Mouse (Mus musculus): ENCODE measurements around the gene Pnmt. TPM values are rescaled to one million over a fixed set of nuclear protein-coding genes. Genes with fewer than 3 reads are reported as not detected.

Pnmt gene
- polyA plus RNA-seq, 1 experiment = 1.3 TPM

DNA sequence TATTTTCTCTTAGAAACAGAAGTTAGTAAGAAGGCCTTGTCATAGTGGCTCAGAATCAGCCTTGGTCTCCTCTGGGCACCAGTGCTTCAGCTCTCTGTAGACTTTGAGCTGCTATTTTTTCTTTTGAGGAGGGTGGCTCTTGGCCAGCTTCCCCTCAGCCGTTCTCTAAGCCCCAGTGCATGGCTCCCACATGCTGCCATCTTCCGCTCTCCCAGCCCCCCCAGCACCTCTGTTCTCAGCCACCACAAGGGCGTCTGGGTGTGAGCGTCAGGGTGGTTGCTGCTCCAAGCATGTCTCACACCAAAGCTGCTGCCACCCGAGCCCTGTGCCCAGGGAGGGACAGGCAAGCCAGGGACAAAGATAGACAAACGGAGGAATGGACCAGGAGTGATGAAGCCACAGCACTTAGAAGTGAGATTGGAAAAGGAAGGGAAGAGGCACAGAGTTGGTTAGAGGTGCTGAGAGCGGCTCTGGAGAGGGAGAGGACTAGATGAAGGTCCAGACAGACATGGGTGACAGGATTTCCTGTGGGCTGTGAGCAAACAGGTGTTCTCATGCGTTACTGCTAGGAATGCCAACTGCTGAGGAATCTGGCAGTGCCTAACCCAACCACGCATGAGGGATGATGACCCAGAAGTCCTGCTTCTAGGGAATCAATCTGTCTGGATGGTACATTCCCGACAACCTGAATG is 18.9 kb upstream of the Pnmt start:
- DNase-seq = peak; percentile 63
- 12% methylated on average over 10 of the region's 10 CpGs for WGBS
- TF ChIP-seq POLR2A (IDR thresholded peaks at IDR 0.05; ENCODE audit: control insufficient read depth, extremely low read depth, insufficient read depth, low read length, poor library complexity) (no peak), CTCF (IDR thresholded peaks at IDR 0.05; ENCODE audit: borderline replicate concordance, control insufficient read depth, extremely low read depth, insufficient read depth, low read length, poor library complexity) (0 out of 2 replicates have a peak, but pooled peaks have one; percentile 16)

DNA sequence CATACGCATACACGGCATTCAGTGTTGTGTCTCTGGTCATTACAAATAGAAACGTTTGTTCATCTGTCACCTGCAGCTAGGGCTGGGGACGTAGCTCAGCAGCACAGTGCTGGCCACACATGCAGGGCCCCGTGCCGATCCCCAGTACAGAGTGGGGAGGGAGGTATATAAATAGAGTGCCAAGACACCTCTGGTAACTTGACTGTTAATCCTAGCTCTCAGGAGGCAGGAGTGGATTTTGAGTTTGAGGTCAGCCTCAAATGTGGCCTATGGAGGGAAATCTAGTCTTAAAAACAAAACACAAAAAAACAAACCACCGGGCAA is 18.4 kb upstream of the Pnmt start:
- 26% methylated on average over 7 of the region's 7 CpGs for WGBS

More for the DNA sequence above, 18.9 kb upstream of the Pnmt start:
- H3K4me3 ChIP-seq (ENCODE audit: control insufficient read depth, insufficient read depth, low read length) = no peak overlapping the region
- H3K4me1 ChIP-seq (replicated peaks; ENCODE audit: control insufficient read depth, insufficient read depth, low read length) = peaks cover 44% of the 10 kb centered on the region
- H3K27me3 ChIP-seq (ENCODE audit: control insufficient read depth, insufficient read depth, low read length) = no peaks in the 10 kb centered on the region
- H3K27ac ChIP-seq (ENCODE audit: control insufficient read depth, insufficient read depth, low read length) = peak overlapping the region; percentile 59
- H3K36me3 ChIP-seq (ENCODE audit: control insufficient read depth, insufficient read depth, low read length) = no peaks in the 10 kb centered on the region

DNA sequence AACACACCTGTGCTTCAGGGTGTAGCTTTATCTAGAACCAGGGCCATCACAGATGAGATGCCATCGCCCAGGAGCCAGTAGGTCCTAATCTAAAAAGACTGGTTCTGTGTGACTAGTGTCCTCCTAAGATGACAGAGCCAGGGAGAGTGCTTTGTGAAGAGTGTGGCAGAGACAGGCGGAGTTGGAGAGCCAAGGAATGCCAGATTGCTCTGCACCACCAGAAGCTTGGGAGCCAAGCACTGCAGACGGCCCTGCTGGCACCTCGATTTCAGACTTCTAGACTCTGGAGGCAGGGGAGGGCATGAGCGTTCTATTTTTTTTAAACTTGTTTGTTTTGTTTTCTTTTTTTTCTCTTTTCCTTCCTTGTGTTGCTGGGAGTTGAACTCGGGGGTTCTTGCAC is 16.9 kb upstream of the Pnmt start:
- Histone ChIP-seq H3K4me3 (ENCODE audit: control insufficient read depth, insufficient read depth, low read length) (no peak overlapping the region), H3K27me3 (ENCODE audit: control insufficient read depth, insufficient read depth, low read length) (no peaks in the 10 kb centered on the region), H3K27ac (ENCODE audit: control insufficient read depth, insufficient read depth, low read length) (no peak overlapping the region), H3K4me1 (replicated peaks; ENCODE audit: control insufficient read depth, insufficient read depth, low read length) (peaks cover 32% of the 10 kb centered on the region), H3K36me3 (ENCODE audit: control insufficient read depth, insufficient read depth, low read length) (peaks cover 5% of the 10 kb centered on the region)
- DNase-seq = no peak
- TF ChIP-seq CTCF (IDR thresholded peaks at IDR 0.05; ENCODE audit: borderline replicate concordance, control insufficient read depth, extremely low read depth, insufficient read depth, low read length, poor library complexity) (no peak), POLR2A (IDR thresholded peaks at IDR 0.05; ENCODE audit: control insufficient read depth, extremely low read depth, insufficient read depth, low read length, poor library complexity) (no peak)
- 92% methylated on average over 6 of the region's 6 CpGs for WGBS

More for the DNA sequence above, 18.4 kb upstream of the Pnmt start:
- Histone ChIP-seq H3K27me3 (ENCODE audit: control insufficient read depth, insufficient read depth, low read length) (no peaks in the 10 kb centered on the region), H3K4me3 (ENCODE audit: control insufficient read depth, insufficient read depth, low read length) (no peak overlapping the region), H3K27ac (ENCODE audit: control insufficient read depth, insufficient read depth, low read length) (peak overlapping the region; percentile 59; the same call in 1 of the 2 replicates), H3K36me3 (ENCODE audit: control insufficient read depth, insufficient read depth, low read length) (no peaks in the 10 kb centered on the region), H3K4me1 (replicated peaks; ENCODE audit: control insufficient read depth, insufficient read depth, low read length) (peaks cover 44% of the 10 kb centered on the region)
- TF ChIP-seq POLR2A (IDR thresholded peaks at IDR 0.05; ENCODE audit: control insufficient read depth, extremely low read depth, insufficient read depth, low read length, poor library complexity) (no peak), CTCF (IDR thresholded peaks at IDR 0.05; ENCODE audit: borderline replicate concordance, control insufficient read depth, extremely low read depth, insufficient read depth, low read length, poor library complexity) (no peak)
- DNase-seq = no peak

DNA sequence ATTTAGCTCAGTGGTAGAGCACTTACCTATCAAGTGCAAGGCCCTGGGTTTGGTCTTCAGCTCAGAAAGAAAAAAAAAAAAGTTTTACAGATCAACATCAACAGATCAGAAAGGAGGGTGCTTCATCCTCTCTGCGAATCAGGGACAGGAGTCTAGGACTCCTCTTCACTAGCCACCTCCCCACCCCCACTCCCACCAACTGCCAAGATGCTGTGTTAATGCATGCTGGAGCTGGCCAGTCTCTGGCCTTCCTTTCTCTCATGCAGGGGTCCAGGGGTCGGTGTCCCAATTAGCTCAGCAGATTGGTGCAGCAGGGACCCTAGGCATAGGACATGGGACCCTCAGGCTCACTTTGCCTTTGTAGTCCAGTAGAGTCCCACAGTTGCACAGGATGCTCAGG is 15.7 kb upstream of the Pnmt start:
- no peak for DNase-seq
- Histone ChIP-seq H3K27ac (ENCODE audit: control insufficient read depth, insufficient read depth, low read length) (no peak overlapping the region), H3K27me3 (ENCODE audit: control insufficient read depth, insufficient read depth, low read length) (no peaks in the 10 kb centered on the region), H3K4me1 (replicated peaks; ENCODE audit: control insufficient read depth, insufficient read depth, low read length) (peaks cover 32% of the 10 kb centered on the region), H3K4me3 (ENCODE audit: control insufficient read depth, insufficient read depth, low read length) (no peak overlapping the region), H3K36me3 (ENCODE audit: control insufficient read depth, insufficient read depth, low read length) (peaks cover 18% of the 10 kb centered on the region)
- WGBS = 95% methylated on average over 2 of the region's 2 CpGs
- TF ChIP-seq CTCF (IDR thresholded peaks at IDR 0.05; ENCODE audit: borderline replicate concordance, control insufficient read depth, extremely low read depth, insufficient read depth, low read length, poor library complexity) (no peak), POLR2A (IDR thresholded peaks at IDR 0.05; ENCODE audit: control insufficient read depth, extremely low read depth, insufficient read depth, low read length, poor library complexity) (no peak)

DNA sequence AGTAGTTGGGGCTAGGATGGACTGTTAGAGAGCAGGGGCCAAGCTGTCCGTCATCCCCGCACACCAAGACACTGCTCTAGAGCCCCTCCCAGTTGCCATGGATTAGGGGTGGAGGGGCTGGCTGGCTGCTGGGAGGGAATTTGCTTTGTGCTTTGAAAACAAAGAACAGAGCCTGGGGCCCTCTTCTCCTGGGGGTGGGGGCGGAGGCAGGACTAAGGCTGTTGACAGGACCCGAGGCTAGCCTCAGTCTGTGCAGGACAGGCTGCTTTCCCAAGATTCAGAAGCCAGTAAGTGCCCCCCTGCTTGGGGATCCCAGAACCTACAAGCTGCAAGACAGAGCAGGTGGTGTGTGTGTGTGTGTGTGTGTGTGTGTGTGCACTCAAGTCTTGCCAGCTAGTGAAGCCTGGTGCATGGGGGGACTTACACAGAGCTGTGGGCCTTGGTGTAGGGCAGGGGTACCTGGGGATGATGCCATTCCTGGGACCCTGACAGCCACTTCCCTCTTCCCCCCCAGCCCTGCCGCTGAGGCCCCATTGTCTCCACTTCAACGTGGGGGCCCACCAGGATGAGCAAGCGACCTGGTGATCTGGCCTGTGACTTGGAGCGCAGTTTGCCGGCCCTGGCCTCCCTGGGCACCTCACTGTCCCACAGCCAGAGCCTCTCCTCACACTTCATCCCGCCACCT is 14.6 kb upstream of the Pnmt start:
- Histone ChIP-seq H3K27me3 (ENCODE audit: control insufficient read depth, insufficient read depth, low read length) (no peaks in the 10 kb centered on the region), H3K4me1 (replicated peaks; ENCODE audit: control insufficient read depth, insufficient read depth, low read length) (peaks cover 25% of the 10 kb centered on the region), H3K4me3 (ENCODE audit: control insufficient read depth, insufficient read depth, low read length) (no peak overlapping the region), H3K36me3 (ENCODE audit: control insufficient read depth, insufficient read depth, low read length) (peaks cover 28% of the 10 kb centered on the region), H3K27ac (ENCODE audit: control insufficient read depth, insufficient read depth, low read length) (no peak overlapping the region)
- no peak for TF ChIP-seq CTCF (IDR thresholded peaks at IDR 0.05; ENCODE audit: borderline replicate concordance, control insufficient read depth, extremely low read depth, insufficient read depth, low read length, poor library complexity)
- no peak for DNase-seq
- 83% methylated on average over 10 of the region's 10 CpGs for WGBS

DNA sequence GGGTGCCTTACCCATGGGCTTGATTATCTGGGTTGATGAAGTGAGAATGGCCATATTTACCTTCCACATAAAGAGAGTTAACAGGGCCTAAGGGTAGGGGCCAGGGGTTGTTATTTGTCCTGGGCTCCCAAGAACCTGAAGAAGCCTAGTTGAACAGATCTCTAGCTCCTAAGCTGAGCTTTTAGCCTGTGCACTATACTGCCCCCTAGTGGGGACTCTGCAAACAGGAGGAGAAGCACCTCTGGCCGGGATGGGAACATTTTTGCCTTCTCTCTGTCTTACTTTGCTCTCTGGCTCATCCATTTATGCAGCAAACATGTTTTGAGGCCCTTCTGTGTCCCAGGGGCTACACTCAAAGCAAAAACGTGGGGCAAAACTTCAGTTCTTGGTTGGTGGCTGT is 13.8 kb upstream of the Pnmt start:
- WGBS = 13% methylated on average over 2 of the region's 2 CpGs
- peaks cover 19% of the 10 kb centered on the region for H3K4me1 ChIP-seq (replicated peaks; ENCODE audit: control insufficient read depth, insufficient read depth, low read length)
- H3K27me3 ChIP-seq (ENCODE audit: control insufficient read depth, insufficient read depth, low read length) = no peaks in the 10 kb centered on the region
- peaks cover 35% of the 10 kb centered on the region for H3K36me3 ChIP-seq (ENCODE audit: control insufficient read depth, insufficient read depth, low read length)
- DNase-seq = peak; percentile 67
- no peak overlapping the region for H3K4me3 ChIP-seq (ENCODE audit: control insufficient read depth, insufficient read depth, low read length)
- TF ChIP-seq CTCF (IDR thresholded peaks at IDR 0.05; ENCODE audit: borderline replicate concordance, control insufficient read depth, extremely low read depth, insufficient read depth, low read length, poor library complexity) (no peak), POLR2A (IDR thresholded peaks at IDR 0.05; ENCODE audit: control insufficient read depth, extremely low read depth, insufficient read depth, low read length, poor library complexity) (no peak)
- no peak overlapping the region for H3K27ac ChIP-seq (ENCODE audit: control insufficient read depth, insufficient read depth, low read length)
